Mouse (Mus musculus) neural tube, embryonic 14.5 days (tissue): Measurements from ENCODE around the gene Tmem37. TPM values are rescaled to one million over a fixed set of nuclear protein-coding genes. Genes with fewer than 3 reads are reported as not detected.

Source experiments
- ATAC-seq: fragments of 200-750 bp; cut with Nextera tagmentation; 2 replicates; pipeline ENCODE4 v1.8.0; 2017; ENCODE audit warnings: low read depth, mild to moderate bottlenecking, moderate TSS enrichment, moderate library complexity
- H3K27ac ChIP-seq: fragments of 300-500 bp; sonication (generic); 2 replicates; pipeline ENCODE4 v1.5.1; 2014; ENCODE audit warnings: low read depth, mild to moderate bottlenecking, control low read depth, low read length, moderate library complexity, mixed read lengths
- H3K27me3 ChIP-seq: fragments of 300-500 bp; sonication (generic); 2 replicates; pipeline ENCODE4 v1.6.1; 2014; ENCODE audit warnings: low read length; ENCODE audit not compliant: control insufficient read depth, insufficient read depth
- H3K36me3 ChIP-seq: fragments of 300-500 bp; sonication (generic); 2 replicates; pipeline ENCODE4 v1.6.1; 2014; ENCODE audit warnings: low read length, mixed read lengths; ENCODE audit not compliant: control insufficient read depth, insufficient read depth
- H3K4me1 ChIP-seq: fragments of 300-500 bp; sonication (generic); 2 replicates; pipeline ENCODE4 v1.6.1; 2014; ENCODE audit warnings: low read length; ENCODE audit not compliant: control insufficient read depth, insufficient read depth
- H3K4me2 ChIP-seq: fragments of 300-500 bp; sonication (generic); 2 replicates; pipeline ENCODE4 v1.6.1; 2014; ENCODE audit warnings: mild to moderate bottlenecking, low read depth, low read length, control low read depth
- H3K4me3 ChIP-seq: fragments of 300-500 bp; sonication (generic); 2 replicates; pipeline ENCODE4 v1.5.1; 2014; ENCODE audit warnings: low read depth, low read length, control low read depth, mixed read lengths
- H3K9ac ChIP-seq: fragments of 300-500 bp; sonication (generic); replicated peaks from 2 replicates; pipeline ENCODE4 v1.6.1; 2014; ENCODE audit warnings: low read depth, mild to moderate bottlenecking, control low read depth, low read length, mixed read lengths
- H3K9me3 ChIP-seq: fragments of 300-500 bp; sonication (generic); 2 replicates; pipeline ENCODE4 v1.6.1; 2016; ENCODE audit warnings: low read length; ENCODE audit not compliant: control insufficient read depth
- WGBS: fragments of 180-500 bp; shearing (Covaris S2); extraction: QIAGEN DNeasy Blood & Tissue Kit; methylation state at CpG from one replicate; pipeline ENCODE4 v1.1.7; 2014; 5-methylcytosine and 5-hydroxymethylcytosine counted together
- polyA plus RNA-seq: library from polyadenylated mRNA; unstranded; fragments of >200 nt; fragmentation: Nextera tagmentation; extraction: Ambion mirVana; gene quantifications from 2 replicates; pipeline ENCODE4 v1.2.1, GENCODE M21; 2014

Gene Tmem37
- polyA plus RNA-seq, 1 experiment from 2014 or later: 2.6 TPM

- H3K27ac ChIP-seq: peak overlapping the region; percentile 71
- H3K9ac ChIP-seq: no peak overlapping the region
- no peak for ATAC-seq
- H3K4me1 ChIP-seq: peaks cover 7% of the 10 kb centered on the region; the same call in 1 of the 2 replicates
- no peaks in the 10 kb centered on the region for H3K27me3 ChIP-seq
- H3K4me3 ChIP-seq: no peak overlapping the region
- 56% methylated on average over 11 of the region's 11 CpGs for WGBS
- H3K4me2 ChIP-seq: peak overlapping the region; percentile 19; the same call in 1 of the 2 replicates
- no peaks in the 10 kb centered on the region for H3K9me3 ChIP-seq
- H3K36me3 ChIP-seq: peaks cover 15% of the 10 kb centered on the region; the same call in 1 of the 2 replicates
Measured at GRCm38 (mm10) chr1:120116106-120116505, 42.2 kb upstream of the Tmem37 start.

DNA sequence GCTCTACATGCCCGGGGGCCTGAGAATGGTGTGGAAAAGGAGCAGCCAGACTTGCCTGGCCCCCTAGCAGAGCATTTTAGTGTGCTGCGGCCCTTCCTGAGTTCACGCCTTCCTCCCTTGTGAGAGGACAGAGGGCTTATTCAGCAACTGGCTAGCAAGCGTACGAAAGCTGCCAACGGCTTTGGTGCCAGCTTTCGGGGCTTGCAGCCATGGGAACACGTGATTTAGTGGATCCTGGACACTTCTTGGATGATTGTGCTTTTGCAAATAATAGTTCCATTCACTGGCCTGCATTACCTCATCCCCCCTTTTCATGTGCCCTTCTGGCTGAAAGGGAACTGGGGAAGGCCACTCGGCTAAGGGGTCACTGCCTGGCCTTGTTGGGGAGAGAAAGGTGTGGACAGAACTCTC is 41.8 kb upstream of the Tmem37 start:
- peak; percentile 79 for ATAC-seq
- Histone ChIP-seq H3K27ac (peak overlapping the region; percentile 74), H3K9me3 (no peaks in the 10 kb centered on the region), H3K4me2 (no peak overlapping the region), H3K4me1 (peaks cover 7% of the 10 kb centered on the region; the same call in 1 of the 2 replicates), H3K27me3 (no peaks in the 10 kb centered on the region), H3K9ac (no peak overlapping the region), H3K36me3 (peaks cover 15% of the 10 kb centered on the region; the same call in 1 of the 2 replicates), H3K4me3 (no peak overlapping the region)
- WGBS: 42% methylated on average over 9 of the region's 9 CpGs

GRCm38 (mm10) chr1:120112251-120113187 is 38.6 kb upstream of the Tmem37 start:
- H3K27ac ChIP-seq: no peak overlapping the region
- no peak for ATAC-seq
- no peak overlapping the region for H3K4me2 ChIP-seq

GRCm38 (mm10) chr1:120111766-120112165 is 37.9 kb upstream of the Tmem37 start:
- Histone ChIP-seq H3K4me1 (no peaks in the 10 kb centered on the region), H3K9ac (no peak overlapping the region), H3K27ac (no peak overlapping the region), H3K4me3 (no peak overlapping the region), H3K36me3 (peaks cover 15% of the 10 kb centered on the region; the same call in 1 of the 2 replicates), H3K27me3 (no peaks in the 10 kb centered on the region), H3K9me3 (no peaks in the 10 kb centered on the region), H3K4me2 (no peak overlapping the region)
- no peak for ATAC-seq
- WGBS: 78% methylated on average over 8 of the region's 8 CpGs

More at GRCm38 (mm10) chr1:120112251-120113187, 38.6 kb upstream of the Tmem37 start:
- Histone ChIP-seq H3K9me3 (no peaks in the 10 kb centered on the region), H3K36me3 (peaks cover 15% of the 10 kb centered on the region; the same call in 1 of the 2 replicates), H3K4me1 (no peaks in the 10 kb centered on the region), H3K9ac (no peak overlapping the region), H3K27me3 (no peaks in the 10 kb centered on the region), H3K4me3 (no peak overlapping the region)
- WGBS: 89% methylated on average over 12 of the region's 12 CpGs

DNA sequence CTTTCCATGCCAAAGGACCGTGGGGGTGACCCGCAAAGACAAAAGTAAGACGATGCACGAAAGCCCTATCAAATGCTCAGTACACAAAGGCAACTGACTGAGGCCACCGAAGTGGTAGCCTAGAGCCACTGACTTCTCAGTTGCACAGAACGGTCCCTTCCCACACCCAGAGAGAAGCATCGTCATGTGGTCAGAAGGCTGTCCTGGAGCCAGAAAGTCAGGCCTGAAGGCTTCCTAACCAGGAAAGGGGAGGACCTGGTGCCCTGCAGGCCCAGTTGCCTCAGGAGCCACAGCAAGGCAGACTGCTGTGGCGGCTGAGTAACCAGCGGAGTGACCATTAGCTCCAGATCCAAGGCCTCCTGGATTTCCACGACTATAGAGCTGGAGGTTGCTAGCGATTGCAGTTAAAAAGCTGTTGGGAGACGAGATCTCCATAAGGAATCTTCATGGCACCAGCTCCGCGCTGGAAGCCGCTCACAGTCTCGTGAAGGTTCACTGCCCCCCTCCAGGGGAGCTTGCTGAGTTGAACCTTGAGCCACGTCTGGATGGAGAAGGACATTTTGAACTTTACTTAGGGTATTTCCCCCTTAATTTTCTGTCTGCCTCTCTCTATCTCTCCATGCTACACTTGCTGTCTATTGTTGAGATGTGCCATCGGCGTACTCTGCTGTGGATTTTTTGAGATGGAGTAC is 36.0 kb upstream of the Tmem37 start:
- H3K36me3 ChIP-seq: peaks cover 12% of the 10 kb centered on the region; the same call in 1 of the 2 replicates
- H3K4me3 ChIP-seq: no peak overlapping the region
- H3K9me3 ChIP-seq: no peaks in the 10 kb centered on the region
- no peak overlapping the region for H3K9ac ChIP-seq
- H3K27ac ChIP-seq: no peak overlapping the region
- no peak for ATAC-seq
- H3K27me3 ChIP-seq: no peaks in the 10 kb centered on the region
- WGBS: 87% methylated on average over 19 of the region's 19 CpGs
- H3K4me2 ChIP-seq: no peak overlapping the region
- H3K4me1 ChIP-seq: no peaks in the 10 kb centered on the region

GRCm38 (mm10) chr1:120105556-120105959 is 31.7 kb upstream of the Tmem37 start:
- Histone ChIP-seq H3K4me1 (no peaks in the 10 kb centered on the region), H3K9me3 (no peaks in the 10 kb centered on the region), H3K4me3 (no peak overlapping the region), H3K36me3 (no peaks in the 10 kb centered on the region), H3K4me2 (no peak overlapping the region), H3K27me3 (no peaks in the 10 kb centered on the region), H3K27ac (no peak overlapping the region), H3K9ac (no peak overlapping the region)
- 70% methylated on average over 5 of the region's 5 CpGs for WGBS
- no peak for ATAC-seq

DNA sequence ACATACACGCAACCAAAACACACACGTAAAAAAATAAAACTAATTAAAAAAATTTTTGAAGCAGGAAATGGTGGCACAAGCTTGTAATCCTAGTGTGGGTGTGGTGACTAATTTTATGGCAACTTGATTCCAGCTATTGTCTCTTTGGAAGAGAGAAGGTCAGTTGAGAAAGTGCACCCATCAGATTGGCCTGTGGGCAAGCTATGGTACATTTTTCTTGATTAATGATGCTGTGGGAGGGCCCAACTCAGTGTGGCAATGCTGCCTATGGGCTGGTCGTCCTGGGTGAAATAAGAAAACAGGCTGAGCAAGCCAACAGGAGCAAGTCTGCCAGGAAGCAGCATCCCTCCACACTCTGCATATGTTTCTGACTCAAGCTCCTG is 27.3 kb upstream of the Tmem37 start:
- H3K9me3 ChIP-seq: no peaks in the 10 kb centered on the region
- no peak overlapping the region for H3K4me3 ChIP-seq
- ATAC-seq: no peak
- H3K9ac ChIP-seq: no peak overlapping the region
- H3K4me2 ChIP-seq: no peak overlapping the region
- 90% methylated on average over 3 of the region's 3 CpGs for WGBS
- H3K4me1 ChIP-seq: no peaks in the 10 kb centered on the region
- no peaks in the 10 kb centered on the region for H3K27me3 ChIP-seq
- H3K36me3 ChIP-seq: no peaks in the 10 kb centered on the region
- H3K27ac ChIP-seq: no peak overlapping the region

- no peaks in the 10 kb centered on the region for H3K27me3 ChIP-seq
- no peak overlapping the region for H3K4me3 ChIP-seq
- no peak overlapping the region for H3K27ac ChIP-seq
- no peaks in the 10 kb centered on the region for H3K9me3 ChIP-seq
- WGBS: 69% methylated on average over 8 of the region's 8 CpGs
- no peaks in the 10 kb centered on the region for H3K4me1 ChIP-seq
- no peak overlapping the region for H3K9ac ChIP-seq
- no peak overlapping the region for H3K4me2 ChIP-seq
- no peaks in the 10 kb centered on the region for H3K36me3 ChIP-seq
- ATAC-seq: no peak
Measured at GRCm38 (mm10) chr1:120100456-120101226, 26.8 kb upstream of the Tmem37 start.
